Mouse (Mus musculus): ENCODE results near the gene Ucp3.
"Not testable (repeated sequence)": the region's sequence is repeated elsewhere in the genome, so short reads cannot be mapped to it uniquely, and the experiment has no call there.

The Ucp3 gene

DNA sequence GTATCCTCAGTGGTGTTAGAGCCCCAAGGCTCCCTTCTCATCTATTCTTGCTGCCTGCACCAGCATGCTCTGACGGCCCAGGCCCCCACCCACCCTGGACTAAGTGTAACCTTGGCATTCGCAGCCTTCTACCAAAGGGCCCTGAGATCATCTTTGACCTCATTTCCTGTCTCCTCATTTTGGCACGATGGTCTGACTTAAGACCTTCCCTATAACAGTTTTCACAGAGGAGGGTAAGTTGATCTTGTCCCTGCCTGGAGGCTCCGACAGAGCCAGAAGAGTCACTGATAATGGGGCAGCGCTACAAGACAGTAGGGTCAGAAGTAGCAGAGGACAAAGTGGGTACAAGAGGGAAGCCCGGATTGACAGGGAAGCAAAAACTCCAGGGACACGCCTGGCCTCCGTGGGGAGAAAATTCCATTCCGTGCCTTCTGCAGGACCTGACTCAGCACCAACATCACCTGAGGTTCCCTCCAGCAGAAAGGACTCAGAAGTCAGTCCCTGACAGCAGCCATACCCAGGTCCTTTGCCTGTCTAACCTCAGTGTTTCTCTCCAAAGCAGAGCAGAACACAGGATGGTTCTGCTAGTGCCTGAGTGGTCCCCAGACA is 1.2 kb downstream of the Ucp3 start:
- DNase-seq (ENCODE audit: low read depth, low spot score) = no peak

GRCm38 (mm10) chr7:100474680-100475079 is 1.9 kb downstream of the Ucp3 start:
- no peak for DNase-seq (ENCODE audit: low read depth, low spot score)

- DNase-seq (ENCODE audit: low read depth, low spot score) = no peak
Observed at GRCm38 (mm10) chr7:100479100-100479822, 6.5 kb downstream of the Ucp3 start.

DNA sequence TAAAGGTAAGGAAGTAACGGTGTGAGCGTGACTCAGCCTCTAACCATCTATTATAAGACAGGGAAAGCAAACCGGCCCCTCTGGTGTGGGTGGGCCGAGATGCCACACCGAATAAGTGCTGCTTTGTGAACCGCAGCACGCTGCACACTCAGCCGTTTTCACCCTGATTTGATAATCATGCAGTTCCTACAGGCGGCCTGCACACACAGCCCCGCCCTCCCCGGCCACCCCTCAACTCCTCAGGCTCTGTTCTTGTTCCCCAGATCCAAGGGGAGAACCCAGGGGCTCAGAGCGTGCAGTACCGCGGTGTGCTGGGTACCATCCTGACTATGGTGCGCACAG is 7.0 kb downstream of the Ucp3 start:
- DNase-seq (ENCODE audit: low read depth, low spot score) = no peak

GRCm38 (mm10) chr7:100480175-100480574 is 7.4 kb downstream of the Ucp3 start:
- no peak for DNase-seq (ENCODE audit: low read depth, low spot score)

DNA sequence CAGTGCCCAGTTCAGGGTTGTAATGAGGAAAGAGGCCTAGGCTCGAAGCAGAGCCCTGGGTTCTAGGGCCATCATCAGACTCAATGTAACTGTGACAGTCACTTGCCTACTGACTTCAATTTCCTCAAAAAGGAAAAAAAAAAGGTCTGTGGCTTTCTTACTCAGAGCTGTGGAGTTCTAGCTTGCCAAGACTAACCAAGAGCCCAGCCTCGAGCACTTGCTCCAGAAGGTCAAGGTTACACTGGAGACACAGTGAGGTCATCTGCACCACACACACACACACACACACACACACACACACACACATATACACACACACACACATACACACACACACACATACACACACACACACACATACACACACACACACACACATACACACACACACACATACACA is 9.3 kb downstream of the Ucp3 start:
- not testable (repeated sequence) for DNase-seq (ENCODE audit: low read depth, low spot score)

DNA sequence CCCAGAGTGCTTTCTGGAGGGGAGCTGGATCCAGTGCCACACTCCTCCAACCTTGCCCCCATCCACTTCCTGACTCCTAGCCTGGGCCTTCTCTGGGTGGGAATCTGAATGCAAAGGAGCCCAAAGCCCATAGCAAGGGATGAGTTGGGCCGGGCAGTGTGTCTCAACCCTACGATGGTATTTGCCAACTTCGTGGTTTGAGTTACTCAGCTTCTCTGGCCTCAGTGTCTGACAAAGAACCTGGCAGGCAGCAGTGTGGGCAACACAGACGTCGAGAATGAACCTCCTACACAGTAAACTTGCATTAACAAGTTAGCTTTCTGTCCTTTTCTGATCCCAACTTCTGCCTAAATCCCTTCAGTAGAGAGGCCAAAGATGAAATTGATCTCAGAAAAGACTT is 11.7 kb downstream of the Ucp3 start:
- DNase-seq (ENCODE audit: low read depth, low spot score) = no peak

DNA sequence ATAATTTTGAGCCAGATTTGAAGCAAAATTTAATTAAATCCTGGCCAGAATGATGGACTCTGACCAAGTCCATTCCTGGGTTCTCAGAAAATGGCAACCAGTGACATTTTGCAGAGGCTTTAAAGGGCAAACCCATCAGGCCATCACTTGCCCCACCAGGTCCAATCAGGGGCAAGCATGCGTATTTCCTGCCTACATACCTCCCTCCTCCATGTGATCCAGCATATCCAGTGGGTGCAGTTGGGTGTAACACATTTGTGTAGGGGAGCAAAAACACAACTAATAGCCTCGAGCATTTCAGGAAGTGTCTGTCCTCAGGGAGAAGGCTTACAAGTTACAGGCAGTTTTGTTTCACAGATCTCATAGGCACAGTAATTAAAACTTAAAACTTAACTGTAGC is 14.5 kb downstream of the Ucp3 start:
- no peak for DNase-seq (ENCODE audit: low read depth, low spot score)

DNA sequence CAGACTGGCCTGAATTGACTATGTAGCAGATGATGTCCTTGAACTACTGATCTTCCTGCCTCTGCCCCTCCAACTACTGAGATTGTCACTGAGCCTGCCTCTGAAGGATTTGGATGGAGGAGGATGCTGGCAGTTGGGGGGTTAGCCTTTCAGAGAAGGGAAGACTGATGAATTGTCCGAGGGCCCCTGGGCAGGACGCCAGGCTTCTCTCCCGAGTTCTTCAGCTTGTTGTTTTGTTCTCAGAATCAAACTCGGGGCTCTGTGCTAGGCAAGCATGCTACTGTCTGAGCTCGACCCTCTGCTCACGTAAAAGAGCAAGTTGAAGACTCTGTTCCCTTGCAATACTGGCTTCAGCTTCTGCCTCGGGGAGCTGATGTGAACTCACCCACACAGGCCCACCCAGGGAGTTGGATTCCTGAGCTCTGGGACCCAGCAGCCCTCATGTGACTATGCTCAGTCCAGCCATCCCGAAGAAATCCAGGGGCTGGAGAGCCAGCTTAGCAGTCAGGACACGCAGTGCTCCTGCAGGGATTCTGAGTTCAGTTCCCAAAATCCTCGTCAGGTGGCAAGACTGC is 15.8 kb downstream of the Ucp3 start:
- no peak for DNase-seq (ENCODE audit: low read depth, low spot score)

DNA sequence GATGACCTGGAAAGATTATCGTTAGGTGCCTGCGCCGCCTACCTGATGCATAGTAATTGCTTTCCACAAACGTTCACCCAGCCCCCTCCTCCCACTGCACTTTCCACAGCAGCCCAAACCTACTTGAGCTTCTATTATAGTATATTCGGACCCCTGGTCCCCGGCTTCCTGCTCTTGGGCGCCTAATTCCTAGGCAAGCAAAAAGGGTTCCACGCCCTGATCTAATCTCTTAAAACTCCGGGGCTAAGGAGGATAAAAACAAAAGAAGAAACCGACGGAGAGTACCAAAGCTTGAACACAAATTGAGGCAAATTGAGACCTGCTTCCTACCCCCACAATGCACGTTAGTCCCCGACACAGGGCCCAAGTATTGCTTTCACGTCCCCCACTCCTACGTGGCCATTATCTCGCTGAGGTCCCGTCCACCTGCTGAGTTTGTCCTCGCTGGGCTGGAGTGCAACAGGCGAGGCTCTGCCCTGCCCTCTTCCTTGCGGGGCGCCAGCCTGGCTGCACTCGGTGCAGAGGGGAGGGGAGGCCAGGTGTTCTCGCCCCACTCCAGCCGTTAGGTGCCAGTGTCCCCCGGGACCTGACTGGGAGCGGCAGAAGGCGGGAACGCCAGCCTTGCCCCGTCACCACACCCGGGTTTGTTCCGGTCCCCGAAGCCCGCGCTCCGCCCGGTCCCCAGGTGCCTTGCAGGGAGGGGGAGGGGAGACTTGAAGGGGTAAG is 19.8 kb downstream of the Ucp3 start:
- no peak for DNase-seq (ENCODE audit: low read depth, low spot score)

DNA sequence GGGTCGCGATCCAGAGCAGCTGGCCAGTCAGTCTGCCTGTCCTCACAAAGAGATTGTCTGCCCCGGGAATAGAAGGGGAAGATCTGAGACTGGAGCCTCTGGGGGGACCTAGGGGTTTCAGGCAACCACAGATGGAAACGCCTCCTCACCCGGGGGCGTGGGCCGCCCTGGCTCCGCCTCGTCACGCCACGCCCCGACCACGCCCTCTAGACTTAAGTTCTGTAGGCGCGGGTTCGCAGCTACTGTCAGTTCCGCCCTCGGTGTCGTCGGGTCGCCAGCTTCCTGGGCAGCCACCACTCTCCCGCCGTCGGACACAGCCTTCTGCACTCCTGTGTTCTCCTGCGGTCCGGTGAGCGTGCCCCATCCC is 20.3 kb downstream of the Ucp3 start, which contains the start of gene Ucp2:
TSS of gene Ucp2 (plus strand) at position 221 of the 367 bp plus-strand sequence.
- no peak for DNase-seq (ENCODE audit: low read depth, low spot score)

DNA sequence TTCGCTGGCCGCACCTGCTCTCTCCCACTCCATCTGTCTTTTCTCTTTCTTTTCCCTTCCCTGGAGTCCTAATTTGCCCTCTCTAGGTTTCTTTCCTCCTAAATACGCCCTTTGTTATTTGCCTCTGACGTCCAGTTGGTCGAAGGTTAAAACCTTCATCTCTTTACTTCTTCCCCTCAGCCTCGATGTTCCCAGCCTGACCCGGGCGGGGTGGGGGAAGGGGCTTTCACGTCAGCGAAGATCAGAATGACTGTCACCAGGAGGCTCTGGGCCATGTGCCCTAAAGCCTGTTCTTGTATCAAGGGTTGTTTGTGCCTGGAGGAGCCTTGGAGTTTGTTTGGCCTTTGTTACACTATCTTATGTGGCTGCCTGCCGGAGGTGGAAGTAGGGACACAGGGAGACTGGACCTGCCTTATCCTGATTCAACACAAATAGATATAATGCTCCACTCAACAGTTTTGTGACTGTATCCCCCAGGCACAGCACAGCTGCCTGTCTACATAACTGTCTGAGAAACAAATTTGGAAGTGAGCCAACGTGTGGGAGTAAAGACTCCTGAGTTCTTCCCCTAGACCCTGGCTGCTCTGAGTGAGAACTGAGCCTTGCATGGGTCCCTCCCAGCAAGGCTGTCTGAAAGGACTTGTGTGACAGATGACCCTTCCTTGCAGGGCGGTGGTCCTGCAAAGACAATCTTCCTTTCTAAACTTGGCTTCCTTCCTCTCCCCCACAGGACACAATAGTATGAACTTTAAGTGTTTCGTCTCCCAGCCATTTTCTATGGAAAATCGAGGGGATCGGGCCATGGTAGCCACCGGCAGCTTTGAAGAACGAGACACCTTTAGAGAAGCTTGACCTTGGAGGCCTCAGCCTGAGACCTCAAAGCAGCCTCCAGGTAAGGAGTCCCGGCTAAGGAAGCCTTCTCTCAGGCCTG is 21.0 kb downstream of the Ucp3 start:
- no peak for DNase-seq (ENCODE audit: low read depth, low spot score)

- DNase-seq (ENCODE audit: low read depth, low spot score) = no peak
Observed at GRCm38 (mm10) chr7:100494415-100494831, 21.6 kb downstream of the Ucp3 start.

GRCm38 (mm10) chr7:100495042-100495441 is 22.3 kb downstream of the Ucp3 start:
- no peak for DNase-seq (ENCODE audit: low read depth, low spot score)

DNA sequence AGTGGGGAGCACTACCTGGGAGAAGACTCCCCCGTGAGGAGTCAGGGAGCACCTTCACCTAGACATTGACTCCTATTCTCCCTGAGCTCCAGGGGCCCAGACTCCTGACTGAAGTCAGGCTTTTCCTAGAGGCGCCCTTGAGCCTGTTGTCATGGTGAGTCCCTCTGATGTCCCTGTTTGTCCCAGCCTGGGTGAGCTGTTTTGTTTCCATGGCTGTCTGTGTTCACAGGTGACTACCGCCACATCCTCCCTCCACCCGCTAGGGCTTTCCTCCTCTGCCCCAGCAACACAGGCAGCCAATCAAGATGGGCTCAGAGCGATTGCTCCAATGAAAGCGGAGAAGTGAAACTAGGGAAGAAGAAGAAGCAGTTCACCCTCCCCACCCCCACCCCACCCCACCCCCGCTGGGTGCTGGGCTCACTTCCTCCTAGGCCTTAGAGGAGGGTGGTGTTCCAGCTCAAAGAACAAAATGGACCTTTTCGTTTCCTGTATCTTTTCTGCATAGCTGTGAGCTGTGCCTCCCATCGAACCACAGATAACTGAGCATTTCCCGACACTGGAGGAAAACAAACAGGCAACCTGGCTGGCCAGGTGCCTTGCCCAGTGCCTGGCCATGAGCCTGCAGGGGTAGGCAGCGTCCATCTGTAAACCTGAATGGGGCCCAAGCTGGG is 22.9 kb downstream of the Ucp3 start:
- DNase-seq (ENCODE audit: low read depth, low spot score) = peak; percentile 79

DNA sequence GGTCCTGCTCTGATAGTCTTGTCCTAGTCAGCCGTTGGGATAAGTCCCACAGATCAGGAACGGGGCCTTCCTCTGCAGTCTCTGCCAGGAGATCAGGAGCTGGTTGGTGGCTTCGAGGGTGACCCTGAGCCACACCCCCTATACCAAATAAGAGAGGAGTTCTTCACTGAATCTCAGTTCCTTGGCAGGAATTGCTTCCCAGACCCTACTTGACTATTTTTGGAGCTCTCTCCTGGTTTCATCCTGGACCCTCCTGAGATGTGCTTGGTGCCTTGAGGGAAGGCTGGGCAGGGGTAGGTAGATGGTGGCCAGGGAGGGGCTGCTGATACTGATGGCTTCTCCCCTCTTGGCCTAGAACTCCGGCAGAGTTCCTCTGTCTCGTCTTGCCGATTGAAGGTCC is 23.6 kb downstream of the Ucp3 start:
- no peak for DNase-seq (ENCODE audit: low read depth, low spot score)

GRCm38 (mm10) chr7:100496791-100497190 is 24.0 kb downstream of the Ucp3 start:
- DNase-seq (ENCODE audit: low read depth, low spot score) = no peak

- DNase-seq (ENCODE audit: low read depth, low spot score) = no peak
Observed at GRCm38 (mm10) chr7:100497402-100497801, 24.6 kb downstream of the Ucp3 start.

DNA sequence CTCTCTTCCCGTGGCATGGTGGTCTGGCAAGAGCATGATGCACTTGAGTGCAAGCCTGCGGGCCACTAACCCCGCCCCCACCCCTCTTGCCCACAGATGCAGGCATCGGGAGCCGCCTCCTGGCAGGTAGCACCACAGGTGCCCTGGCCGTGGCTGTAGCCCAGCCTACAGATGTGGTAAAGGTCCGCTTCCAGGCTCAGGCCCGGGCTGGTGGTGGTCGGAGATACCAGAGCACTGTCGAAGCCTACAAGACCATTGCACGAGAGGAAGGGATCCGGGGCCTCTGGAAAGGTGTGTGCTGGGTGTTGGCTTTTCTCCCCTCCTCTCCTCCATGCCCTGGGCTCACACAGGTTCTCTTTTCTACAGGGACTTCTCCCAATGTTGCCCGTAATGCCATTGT is 25.2 kb downstream of the Ucp3 start:
- DNase-seq (ENCODE audit: low read depth, low spot score) = no peak

GRCm38 (mm10) chr7:100499465-100499864 is 26.7 kb downstream of the Ucp3 start:
- no peak for DNase-seq (ENCODE audit: low read depth, low spot score)
